Mouse (Mus musculus) G1E (cell line): Measurements from ENCODE around the gene Usp5. TPM values are rescaled to one million over a fixed set of nuclear protein-coding genes. Genes with fewer than 3 reads are reported as not detected.

Experiments used
- ATAC-seq: 2 replicates; pipeline ENCODE4 v1.8.0; 2016; ENCODE audit warnings: mild to moderate bottlenecking; ENCODE audit not compliant: insufficient number of reproducible peaks, poor library complexity, low FRiP score, severe bottlenecking; ENCODE audit errors: extremely low read depth
- DNase-seq: peaks from one replicate; pipeline ENCODE4 v3.0.0; 2012; ENCODE audit warnings: low spot score
- H3K27me3 ChIP-seq: 2 replicates; pipeline ENCODE4 v1.6.1; 2012; ENCODE audit warnings: mild to moderate bottlenecking, low read length, inconsistent platforms; ENCODE audit not compliant: insufficient read depth
- H3K36me3 ChIP-seq: replicated peaks from 2 replicates; pipeline ENCODE3; 2012; ENCODE audit warnings: mild to moderate bottlenecking, inconsistent platforms
- H3K4me1 ChIP-seq: 2 replicates; pipeline ENCODE4 v1.6.1; 2012; ENCODE audit warnings: low read depth, low read length, inconsistent platforms, mixed read lengths; ENCODE audit not compliant: insufficient read depth
- H3K4me3 ChIP-seq: 2 replicates; pipeline ENCODE4 v1.5.1; 2012; ENCODE audit warnings: low read depth, mild to moderate bottlenecking, inconsistent platforms, low read length, moderate library complexity, mixed read lengths
- H3K9me3 ChIP-seq: replicated peaks from 2 replicates; pipeline ENCODE4 v1.6.1; 2012; ENCODE audit warnings: inconsistent platforms
- CTCF ChIP-seq: IDR thresholded peaks from 2 replicates; pipeline ENCODE4 v1.5.1; 2012; ENCODE audit warnings: low read depth, low read length, inconsistent platforms, mixed read lengths
- GATA1 ChIP-seq: IDR thresholded peaks from 2 replicates; pipeline ENCODE4 v1.6.1; 2012; ENCODE audit warnings: borderline replicate concordance, low read length, inconsistent platforms, mixed read lengths
- GATA2 ChIP-seq: IDR thresholded peaks from 2 replicates; pipeline ENCODE4 v1.6.1; 2012; ENCODE audit warnings: low read depth, low read length, inconsistent platforms, borderline replicate concordance
- POLR2AphosphoS5 ChIP-seq: IDR thresholded peaks from 2 replicates; pipeline ENCODE4 v1.6.1; 2012; ENCODE audit warnings: low read depth, low read length, inconsistent platforms; ENCODE audit not compliant: insufficient replicate concordance
- TAL1 ChIP-seq: conservative IDR thresholded peaks from 2 replicates; pipeline ENCODE4 v1.6.1; 2012; ENCODE audit warnings: low read depth, low read length, inconsistent platforms, mixed read lengths
- polyA plus RNA-seq: library from polyadenylated mRNA; stranded (reverse); fragments of >175 nt; gene quantifications from 2 replicates; pipeline ENCODE4 v1.2.3, GENCODE M21; 2012
- total RNA-seq, 2 experiments: library from RNA; stranded (forward) in 1 of 2; stranded (reverse) in 1 of 2; fragments of 200-1000 nt in 1 of 2; fragments of >200 nt in 1 of 2; fragmentation: Nextera tagmentation in 1 of 2; gene quantifications; 2 replicates each; pipeline ENCODE4 v1.2.3; 2014 to 2017

Usp5 gene
- total and polyA plus RNA-seq, 3 experiments, result 34.6 to 68.2 (median 67.0) TPM

DNA sequence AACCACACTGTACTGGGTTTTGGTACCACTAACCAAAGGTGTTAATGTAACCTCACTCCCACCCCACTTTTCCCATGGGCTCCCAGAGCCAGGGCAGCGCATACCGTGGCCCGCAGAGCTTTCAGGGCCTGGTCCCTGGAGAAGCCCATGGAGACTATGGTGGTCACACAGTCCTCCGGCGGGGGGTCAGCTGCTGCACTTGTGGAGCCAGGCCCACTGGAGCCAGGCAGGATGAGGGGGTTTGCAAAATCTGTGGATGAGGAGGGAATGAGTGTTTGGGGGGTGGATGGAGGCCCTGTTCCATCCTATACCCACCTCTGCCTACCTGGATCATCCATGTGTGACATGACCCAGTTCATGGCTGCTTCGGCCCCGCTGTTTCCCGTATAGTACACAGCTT is 11.7 kb downstream of the Usp5 start:
- H3K4me3 ChIP-seq, result no peak overlapping the region
- DNase-seq (no peak), ATAC-seq (no peak)
- H3K36me3 ChIP-seq, result peaks cover 91% of the 10 kb centered on the region
- H3K27me3 ChIP-seq, result no peaks in the 10 kb centered on the region
- TF ChIP-seq GATA1, result no peak
- no peak for TF ChIP-seq GATA2
- TF ChIP-seq TAL1, result no peak
- no peak for TF ChIP-seq CTCF
- TF ChIP-seq POLR2AphosphoS5, result no peak
- H3K4me1 ChIP-seq, result peaks cover 17% of the 10 kb centered on the region
- H3K9me3 ChIP-seq, result no peaks in the 10 kb centered on the region

DNA sequence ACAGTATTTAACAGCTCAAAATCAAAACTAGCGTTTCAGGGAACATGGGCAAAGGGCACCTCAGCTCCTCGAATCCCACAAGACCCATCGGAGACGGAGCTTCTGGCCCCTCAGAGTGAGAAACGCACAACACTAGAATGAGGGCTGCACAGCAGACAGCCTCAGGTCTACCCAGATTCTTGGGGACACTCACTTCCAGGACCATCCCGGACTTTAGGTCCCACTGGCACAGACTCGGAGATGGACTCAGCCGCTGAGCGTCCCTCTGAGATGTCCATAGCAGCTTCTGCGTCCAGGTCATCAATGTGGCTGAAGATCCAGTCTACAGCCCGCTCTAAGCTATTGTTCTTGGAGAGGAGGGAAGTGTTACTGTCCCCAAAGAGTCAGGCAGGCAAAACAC is 12.2 kb downstream of the Usp5 start:
- TF ChIP-seq POLR2AphosphoS5, result no peak
- no peak for TF ChIP-seq GATA1
- no peak for TF ChIP-seq TAL1
- TF ChIP-seq GATA2, result no peak
- no peak for TF ChIP-seq CTCF
- H3K4me3 ChIP-seq, result no peak overlapping the region
- H3K4me1 ChIP-seq, result peaks cover 21% of the 10 kb centered on the region
- peaks cover 91% of the 10 kb centered on the region for H3K36me3 ChIP-seq
- no peaks in the 10 kb centered on the region for H3K27me3 ChIP-seq
- no peaks in the 10 kb centered on the region for H3K9me3 ChIP-seq
- ATAC-seq (no peak), DNase-seq (no peak)

DNA sequence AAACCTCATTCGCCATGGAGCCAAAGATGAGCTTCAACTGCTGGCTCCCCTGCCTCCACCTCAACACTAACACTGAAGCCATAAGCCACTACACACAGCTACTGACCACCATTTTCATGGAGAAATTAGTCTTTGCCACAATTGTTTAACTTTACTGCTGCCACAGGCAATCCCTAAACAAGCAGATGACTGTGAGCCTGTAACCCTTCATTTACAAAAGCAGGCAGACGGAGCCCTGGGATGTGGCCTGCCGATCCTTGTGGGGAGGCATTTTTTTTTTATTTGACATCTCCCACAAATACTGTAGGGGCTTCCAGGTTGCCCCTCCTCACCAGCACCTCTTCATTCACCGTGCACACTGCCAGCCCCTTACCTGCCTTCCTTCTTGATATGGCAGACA is 12.7 kb downstream of the Usp5 start:
- no peak for TF ChIP-seq TAL1
- no peak for TF ChIP-seq POLR2AphosphoS5
- no peak for TF ChIP-seq GATA1
- no peak for TF ChIP-seq CTCF
- no peak for TF ChIP-seq GATA2
- Histone ChIP-seq H3K4me1 (peaks cover 26% of the 10 kb centered on the region), H3K9me3 (no peaks in the 10 kb centered on the region), H3K27me3 (no peaks in the 10 kb centered on the region), H3K4me3 (no peak overlapping the region), H3K36me3 (peaks cover 91% of the 10 kb centered on the region)
- no peak for DNase-seq
- no peak for ATAC-seq

DNA sequence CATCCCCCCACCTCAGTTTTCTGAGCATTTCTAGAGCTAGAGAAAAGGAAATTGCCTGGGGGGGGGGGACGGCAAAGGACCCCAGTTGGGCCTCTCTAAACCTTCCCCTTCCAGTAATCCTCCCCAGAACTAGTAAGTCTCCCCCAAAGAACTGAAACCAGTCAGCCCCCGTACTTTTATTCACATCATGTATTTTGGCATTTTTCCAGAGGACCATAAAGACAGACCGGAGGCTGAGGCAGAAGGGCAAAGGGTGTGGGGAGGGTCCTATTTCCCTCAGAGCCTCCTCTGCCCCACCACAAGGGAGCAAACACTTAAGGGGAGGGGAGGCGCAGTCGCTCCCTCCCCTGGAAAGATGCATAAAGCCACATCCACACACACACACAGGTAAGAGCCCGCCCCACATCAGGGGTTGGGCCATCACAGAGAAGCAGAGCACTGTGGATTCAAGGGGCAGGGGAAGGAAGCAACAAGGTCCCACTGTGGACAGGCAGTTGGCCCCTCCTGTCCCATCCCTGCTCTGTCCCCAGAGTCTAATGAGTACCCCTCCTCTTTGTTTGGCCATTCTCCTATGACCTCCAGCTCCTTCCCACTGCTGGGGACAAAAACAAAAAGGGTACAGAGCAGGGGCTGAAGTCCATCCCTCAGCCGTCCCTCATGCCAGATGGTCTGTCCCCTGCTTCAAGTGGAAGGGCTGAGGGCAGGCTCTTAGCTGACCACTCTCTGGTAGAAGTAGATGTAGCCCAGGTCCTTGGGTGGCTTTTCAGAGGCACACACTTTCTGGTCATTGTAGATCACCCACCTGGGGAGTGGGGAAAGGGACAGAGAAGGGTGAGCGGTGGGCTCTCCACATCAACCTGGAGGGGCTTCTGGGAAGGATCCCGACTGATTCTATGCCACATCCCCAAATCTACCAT is 14.2 kb downstream of the Usp5 start:
- H3K9me3 ChIP-seq, result no peaks in the 10 kb centered on the region
- no peak overlapping the region; the same call in 1 of the 2 replicates for H3K4me3 ChIP-seq
- H3K27me3 ChIP-seq, result no peaks in the 10 kb centered on the region
- H3K4me1 ChIP-seq, result peaks cover 40% of the 10 kb centered on the region
- H3K36me3 ChIP-seq, result peaks cover 90% of the 10 kb centered on the region
- ATAC-seq, result no peak
- TF ChIP-seq GATA2 (no peak), GATA1 (no peak), CTCF (no peak)
- DNase-seq, result no peak

DNA sequence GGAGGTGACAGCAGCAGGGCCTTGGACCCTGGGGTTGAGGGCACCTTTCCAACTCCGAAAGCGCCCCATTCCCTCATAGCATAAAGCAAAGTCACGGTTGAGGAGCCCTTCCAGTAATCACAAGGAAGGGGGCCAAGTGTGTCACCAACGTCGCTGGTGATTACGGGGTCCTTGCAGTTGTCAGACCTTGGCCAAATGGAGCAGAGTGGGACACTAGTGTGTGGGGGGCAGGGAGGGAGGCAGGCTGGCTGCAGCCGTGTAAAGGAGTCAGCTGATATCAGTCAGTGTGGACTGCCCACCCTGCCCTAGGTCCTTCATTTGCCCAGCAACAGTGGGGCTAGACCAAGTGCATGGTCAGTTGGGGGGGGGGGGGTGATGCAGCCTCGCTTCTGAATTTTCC is 14.8 kb downstream of the Usp5 start:
- DNase-seq (no peak), ATAC-seq (no peak)
- TF ChIP-seq CTCF (no peak), TAL1 (no peak), GATA1 (no peak), GATA2 (no peak), POLR2AphosphoS5 (no peak)
- Histone ChIP-seq H3K9me3 (no peaks in the 10 kb centered on the region), H3K27me3 (no peaks in the 10 kb centered on the region), H3K4me1 (peaks cover 47% of the 10 kb centered on the region), H3K36me3 (peaks cover 90% of the 10 kb centered on the region), H3K4me3 (peak overlapping the region; percentile 78; the same call in 1 of the 2 replicates)

DNA sequence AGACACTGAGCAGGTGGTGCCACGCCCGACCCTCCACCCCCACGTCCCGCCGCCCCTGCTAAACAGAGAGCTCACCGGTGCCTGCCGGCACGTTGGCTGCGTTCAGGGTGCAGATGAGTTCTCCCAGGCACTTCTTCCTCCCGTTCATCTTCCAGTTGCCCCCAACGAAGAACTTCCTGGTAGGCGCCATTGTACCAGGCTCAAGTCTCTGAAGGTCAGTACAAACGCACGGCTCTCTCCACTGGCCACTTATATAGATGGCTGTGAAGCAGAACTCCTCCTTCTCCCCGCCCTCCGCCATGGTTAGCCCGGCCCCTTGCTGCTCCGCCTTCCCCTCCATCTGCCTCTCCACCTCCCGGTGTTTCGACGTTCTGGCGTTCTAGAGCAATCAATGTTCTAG is 15.4 kb downstream of the Usp5 start, which contains the start of gene Tpi1:
Gene Tpi1, minus strand, starts transcription at position 364 of the 400 bp plus-strand sequence.
- TF ChIP-seq GATA1, result no peak
- no peak for TF ChIP-seq GATA2
- TF ChIP-seq POLR2AphosphoS5, result peak; percentile 93
- no peak for TF ChIP-seq CTCF
- no peak for TF ChIP-seq TAL1
- ATAC-seq, result peak; percentile 75
- Histone ChIP-seq H3K4me1 (peaks cover 52% of the 10 kb centered on the region), H3K9me3 (no peaks in the 10 kb centered on the region), H3K36me3 (peaks cover 89% of the 10 kb centered on the region), H3K4me3 (peak within 1 kb of the TSS; percentile 78), H3K27me3 (no peaks in the 10 kb centered on the region)
- DNase-seq, result peak; percentile 91
